Mouse (Mus musculus): ENCODE data around the gene Prkaca.

GRCm38 (mm10) chr8:83990170-83990569, 17.4 kb downstream of the Prkaca start:
- TF ChIP-seq GATA1 (IDR thresholded peaks at IDR 0.05; ENCODE audit: low read length) (no peak), TAL1 (IDR thresholded peaks at IDR 0.05; ENCODE audit: low read length) (no peak)

All from erythroblast, embryonic 14.5 days (primary cell).